Mouse (Mus musculus): Measurements from ENCODE around the gene Kmt2d.

DNA sequence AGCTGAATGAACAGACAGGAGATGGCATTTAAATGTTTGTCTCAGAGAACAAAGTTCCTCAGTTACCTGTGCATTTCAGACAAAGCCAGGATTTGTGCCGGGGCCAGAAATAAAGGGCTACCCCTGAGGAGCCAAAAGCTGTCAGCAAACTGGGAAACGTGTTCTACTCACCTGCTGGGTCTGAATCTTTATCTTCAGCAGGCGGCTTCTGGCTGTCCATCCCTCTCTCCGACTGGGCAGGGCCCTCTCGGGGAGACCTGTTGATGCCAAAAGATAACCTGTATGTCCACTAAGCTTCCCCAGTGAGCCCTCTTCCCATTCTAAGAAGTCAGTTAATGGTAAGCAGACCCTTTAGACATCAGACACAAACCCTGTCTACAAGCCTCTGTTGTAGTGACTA lies 4.5 kb downstream of the Kmt2d start:
- TF ChIP-seq CTCF (IDR thresholded peaks at IDR 0.05; ENCODE audit: low read depth) = no peak
- TF ChIP-seq EP300 (optimal IDR thresholded peaks at IDR 0.05) = no peak
